Mouse (Mus musculus) ovary, adult 18-20 months (tissue): Measurements from ENCODE around the gene Nyap1.

Source experiments
- DNase-seq: peaks from one replicate; pipeline ENCODE4 v3.0.0; 2022; ENCODE audit warnings: low spot score, mixed read lengths

Nyap1 gene

GRCm38 (mm10) chr5:137741023-137741931 lies at the start of gene Nyap1:
Gene Nyap1, minus strand, starts transcription at chr5:137741607.
- peak; percentile 75 for DNase-seq

- no peak for DNase-seq
Measured at GRCm38 (mm10) chr5:137788946-137789531, 47.6 kb upstream of the Nyap1 start.

DNA sequence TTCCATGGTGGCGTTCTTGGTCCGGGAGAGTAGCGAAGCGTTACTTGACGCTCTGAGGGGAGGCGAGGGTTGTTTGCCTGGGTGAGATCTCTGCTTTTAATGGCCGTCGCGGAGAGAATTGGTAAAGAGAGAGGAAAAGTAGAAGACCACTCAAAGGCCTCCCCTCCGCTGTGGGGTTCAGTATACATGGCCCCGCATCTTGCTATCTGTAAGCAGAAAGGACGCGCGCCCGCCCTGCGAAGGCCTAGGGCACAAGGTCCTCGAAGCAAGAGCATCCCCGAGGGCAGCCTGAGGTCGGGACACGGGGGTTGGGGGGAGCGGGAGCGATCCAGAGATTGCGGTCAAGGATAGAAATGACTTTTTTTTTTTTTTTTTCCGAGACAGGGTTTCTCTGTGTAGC lies 46.8 kb upstream of the Nyap1 start:
- DNase-seq: no peak

- peak; percentile 89 for DNase-seq
Measured at GRCm38 (mm10) chr5:137787151-137787928, 45.9 kb upstream of the Nyap1 start, which contains the start of the genes Mepce and Zcwpw1. Gene Mepce, minus strand, starts transcription at chr5:137787655. Gene Zcwpw1, plus strand, starts transcription at chr5:137787798.

DNA sequence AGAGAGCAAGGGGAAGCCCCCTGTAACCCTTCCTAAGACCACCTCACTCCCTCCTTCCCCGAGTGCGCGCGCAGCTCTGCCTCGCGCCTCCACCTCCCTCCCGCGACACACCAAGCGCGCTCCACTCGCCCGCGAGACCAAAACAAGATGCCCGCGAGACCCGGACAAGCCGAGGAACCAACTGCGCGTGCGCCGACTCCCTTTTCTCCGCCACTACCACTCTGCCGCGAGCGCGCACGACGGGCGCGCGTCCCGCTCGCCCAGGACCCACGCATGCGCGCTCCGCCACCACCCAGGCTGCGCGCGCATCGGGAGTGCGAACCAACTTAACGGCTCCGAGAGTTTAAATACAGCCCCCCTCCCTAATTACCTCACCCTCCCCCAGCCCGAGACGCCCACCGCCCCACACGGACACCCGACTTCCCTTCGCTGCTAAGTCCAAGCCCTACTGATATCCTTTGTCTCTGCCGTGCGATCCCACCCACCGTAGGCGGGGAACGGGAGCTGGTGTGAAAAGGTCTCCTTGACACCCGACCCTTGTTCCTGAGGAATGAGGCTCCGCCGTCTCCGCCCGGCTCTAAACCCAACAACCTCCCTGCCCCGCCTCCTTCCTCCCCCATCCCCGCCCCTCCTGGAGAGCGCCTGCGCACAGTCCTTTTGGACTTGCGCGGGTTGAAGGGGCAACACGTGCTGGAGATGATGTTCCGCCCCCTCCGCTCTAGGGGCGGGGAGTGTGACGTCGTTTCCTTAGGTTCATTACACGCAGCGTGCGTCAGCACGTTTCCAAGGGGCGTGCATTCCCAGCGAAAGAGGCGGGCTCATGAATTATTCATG lies 44.9 kb upstream of the Nyap1 start:
- peak; percentile 99 for DNase-seq

GRCm38 (mm10) chr5:137785164-137786031 lies 44.0 kb upstream of the Nyap1 start:
- DNase-seq: no peak

DNA sequence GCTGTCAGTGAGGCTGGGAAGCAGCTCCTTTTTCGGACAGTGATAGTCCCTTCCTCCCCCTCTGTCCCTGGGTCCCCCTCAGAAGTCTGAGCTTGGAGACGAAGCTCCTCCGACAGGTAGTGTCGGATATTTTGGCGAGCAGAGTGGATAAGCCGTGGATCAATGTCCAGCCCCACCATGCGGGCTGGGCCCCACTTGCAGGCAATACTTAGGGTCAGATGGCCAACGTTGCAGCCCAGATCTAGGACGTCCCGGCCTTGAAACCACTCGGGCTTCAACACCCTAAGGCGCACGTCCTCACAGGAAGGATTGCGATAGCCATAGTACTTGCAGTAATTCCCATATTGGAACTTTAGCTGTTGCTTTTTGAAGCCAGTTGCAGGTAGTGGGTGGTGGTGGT lies 43.1 kb upstream of the Nyap1 start:
- DNase-seq: no peak

- no peak for DNase-seq
Measured at GRCm38 (mm10) chr5:137783901-137784540, 42.6 kb upstream of the Nyap1 start.

DNA sequence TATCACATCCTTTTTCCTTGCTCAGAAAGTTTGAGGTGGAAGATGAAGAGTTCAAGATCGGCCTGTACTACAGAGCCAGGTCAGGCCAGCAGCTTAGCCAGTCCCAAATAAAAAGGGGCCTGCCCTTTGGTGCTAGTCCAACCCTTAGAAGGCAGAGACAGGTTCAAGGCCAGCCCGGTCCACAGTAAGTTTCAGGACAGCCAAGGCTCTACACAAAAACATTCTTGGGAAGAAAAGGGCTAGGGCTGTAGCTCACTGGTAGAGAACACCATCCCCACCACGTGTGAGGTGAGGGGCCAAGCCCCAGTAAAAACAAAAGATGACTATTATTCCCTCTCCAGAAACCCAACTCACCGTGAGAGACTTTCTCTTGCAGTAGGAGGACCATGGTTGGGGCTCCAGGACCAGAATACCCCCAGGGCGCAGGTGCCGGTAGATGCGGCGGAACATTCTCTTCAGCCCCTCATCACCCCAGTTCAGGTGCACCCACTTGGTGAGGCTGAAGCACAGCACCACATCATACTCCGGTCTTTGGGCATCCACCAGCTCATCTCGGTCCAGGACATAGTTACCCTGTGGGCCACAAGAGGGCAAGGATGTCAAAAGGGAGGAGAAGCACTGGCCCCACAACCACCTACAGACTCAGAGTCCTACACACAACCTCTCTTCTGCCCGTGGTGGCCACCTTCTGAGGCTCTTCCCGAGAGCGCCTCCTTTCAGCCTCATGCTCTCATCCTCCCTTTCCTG lies 41.5 kb upstream of the Nyap1 start:
- no peak for DNase-seq

- no peak for DNase-seq
Measured at GRCm38 (mm10) chr5:137781661-137782060, 40.3 kb upstream of the Nyap1 start.

- no peak for DNase-seq
Measured at GRCm38 (mm10) chr5:137779053-137779933, 37.9 kb upstream of the Nyap1 start.

DNA sequence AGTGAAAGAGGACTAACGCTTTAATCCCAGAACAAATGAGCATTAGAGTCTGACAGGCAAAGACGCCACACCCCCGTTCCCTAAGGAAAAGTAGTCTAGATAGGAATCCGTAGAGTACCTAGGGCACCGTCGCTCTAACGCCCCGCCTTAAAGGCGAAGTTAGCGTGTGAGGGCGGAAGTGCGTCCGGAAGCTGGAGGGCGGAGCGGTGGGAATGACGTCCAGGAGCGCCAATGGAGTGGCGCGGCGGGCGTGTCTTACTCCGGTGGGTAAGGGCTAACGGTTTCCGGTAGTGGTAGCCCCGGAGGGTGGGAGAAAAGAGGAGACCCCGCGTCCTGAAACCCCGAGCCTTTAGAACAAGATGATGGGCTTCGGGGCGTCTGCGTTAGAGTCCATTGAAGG lies 37.2 kb upstream of the Nyap1 start, which contains the start of gene Ppp1r35:
TSS of gene Ppp1r35 (plus strand) at position 215 of the 400 bp plus-strand sequence.
- DNase-seq: peak; percentile 93

- DNase-seq: no peak
Measured at GRCm38 (mm10) chr5:137777267-137777845, 35.9 kb upstream of the Nyap1 start.

- no peak for DNase-seq
Measured at GRCm38 (mm10) chr5:137776408-137776918, 35.1 kb upstream of the Nyap1 start.

DNA sequence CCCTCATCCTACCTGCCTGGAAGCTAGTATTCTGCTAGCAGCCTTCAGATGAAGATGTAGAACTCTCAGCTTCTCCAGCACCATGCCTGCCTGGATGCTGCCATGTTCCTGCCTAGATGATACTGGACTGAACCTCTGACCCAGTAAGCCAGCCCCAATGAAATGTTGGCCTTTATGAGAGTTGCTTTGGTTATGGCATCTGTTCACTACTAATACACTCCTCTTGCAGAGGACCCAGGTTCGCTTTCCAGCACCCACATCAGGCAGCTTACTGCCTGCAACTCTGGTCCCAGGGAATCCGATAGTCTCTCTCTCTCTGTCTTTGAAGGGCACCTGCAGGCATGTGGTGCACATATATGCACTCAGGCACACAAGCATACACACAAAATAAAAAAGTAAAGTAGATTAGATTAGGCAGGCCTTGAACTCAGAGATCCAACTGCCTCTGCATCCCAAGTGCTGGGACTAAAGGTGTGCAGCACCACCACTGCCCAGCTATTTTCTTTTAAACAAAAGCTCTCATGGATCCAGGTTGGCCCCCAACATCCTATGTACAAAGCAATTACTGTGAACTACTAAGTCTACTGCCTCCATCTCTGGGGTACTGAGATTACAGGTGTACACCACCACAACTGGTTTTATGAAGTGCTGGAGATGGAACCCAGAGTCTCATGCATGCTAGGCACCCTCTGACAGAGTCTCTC lies 34.3 kb upstream of the Nyap1 start:
- no peak for DNase-seq

- no peak for DNase-seq
Measured at GRCm38 (mm10) chr5:137772755-137773154, 31.3 kb upstream of the Nyap1 start.

GRCm38 (mm10) chr5:137770709-137771108 lies 29.3 kb upstream of the Nyap1 start:
- DNase-seq: no peak
